Mouse (Mus musculus): ENCODE results near the gene Tmem59. TPM values are rescaled to one million over a fixed set of nuclear protein-coding genes. Genes with fewer than 3 reads are reported as not detected.

Gene Tmem59
- polyA plus RNA-seq, 1 experiment from 2014 or later: 473 TPM

DNA sequence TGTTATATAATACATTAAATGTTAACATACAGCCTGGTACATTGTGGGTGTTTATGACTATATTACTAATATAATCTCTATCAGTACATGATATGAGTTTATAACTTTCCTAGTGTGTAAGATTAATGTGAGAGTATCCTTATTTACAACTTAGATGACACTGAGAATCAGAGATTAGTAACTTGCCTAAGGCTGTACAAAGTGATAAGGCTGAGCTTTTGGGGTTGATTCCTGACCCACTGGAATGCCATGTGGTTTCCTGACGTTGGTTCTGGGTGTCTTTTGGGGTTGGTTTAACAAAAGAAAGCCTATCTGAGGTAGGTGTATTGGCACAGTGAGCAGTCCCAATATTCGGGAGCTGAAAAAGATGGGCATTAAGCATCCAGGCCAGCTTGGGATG, 4.6 kb downstream of the Tmem59 start:
- no peak overlapping the region for H3K4me3 ChIP-seq (ENCODE audit: low read depth, low read length)
- ATAC-seq (ENCODE audit: low FRiP score, low TSS enrichment) (no peak), DNase-seq (ENCODE audit: low spot score) (no peak)
- no peak overlapping the region for H3K4me2 ChIP-seq (replicated peaks; ENCODE audit: low read depth)
- 0 out of 2 replicates have a peak, but pooled peaks cover 2% of the 10 kb centered on the region for H3K4me1 ChIP-seq (replicated peaks; ENCODE audit: control insufficient read depth, insufficient read depth)
- no peaks in the 10 kb centered on the region for H3K9me3 ChIP-seq (ENCODE audit: control insufficient read depth, low read length)
- H3K27ac ChIP-seq (replicated peaks): no peak overlapping the region
- 53% methylated on average over 2 of the region's 2 CpGs for WGBS
- no peak overlapping the region for H3K9ac ChIP-seq (ENCODE audit: low read length)
- no peaks in the 10 kb centered on the region for H3K27me3 ChIP-seq (ENCODE audit: control insufficient read depth, insufficient read depth, low read length)
- peaks cover 7% of the 10 kb centered on the region for H3K36me3 ChIP-seq (ENCODE audit: control insufficient read depth, insufficient read depth, low read length)
- TF ChIP-seq CTCF (IDR thresholded peaks at IDR 0.05; ENCODE audit: low read depth) (no peak), EP300 (optimal IDR thresholded peaks at IDR 0.05) (no peak)

DNA sequence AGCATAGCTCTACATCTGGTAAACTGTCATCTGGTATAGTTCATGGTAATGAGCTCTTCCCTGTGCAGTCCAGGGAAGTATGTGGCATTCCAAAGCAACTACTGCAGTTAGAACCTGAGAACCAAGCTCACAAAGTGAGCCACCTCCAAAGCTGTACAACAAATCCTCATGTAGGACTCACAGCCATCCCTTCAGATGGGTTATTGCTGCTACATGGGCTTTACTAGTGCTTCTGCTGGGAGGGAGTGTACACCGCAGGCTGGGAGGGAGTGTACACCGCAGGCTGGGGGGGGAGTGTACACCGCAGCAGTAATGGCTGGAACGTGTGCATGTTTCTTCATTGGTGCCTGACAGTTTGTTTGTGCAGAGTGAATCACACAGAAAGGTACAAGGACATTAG, 5.0 kb downstream of the Tmem59 start:
- H3K4me1 ChIP-seq (replicated peaks; ENCODE audit: control insufficient read depth, insufficient read depth): 0 out of 2 replicates have a peak, but pooled peaks cover 2% of the 10 kb centered on the region

DNA sequence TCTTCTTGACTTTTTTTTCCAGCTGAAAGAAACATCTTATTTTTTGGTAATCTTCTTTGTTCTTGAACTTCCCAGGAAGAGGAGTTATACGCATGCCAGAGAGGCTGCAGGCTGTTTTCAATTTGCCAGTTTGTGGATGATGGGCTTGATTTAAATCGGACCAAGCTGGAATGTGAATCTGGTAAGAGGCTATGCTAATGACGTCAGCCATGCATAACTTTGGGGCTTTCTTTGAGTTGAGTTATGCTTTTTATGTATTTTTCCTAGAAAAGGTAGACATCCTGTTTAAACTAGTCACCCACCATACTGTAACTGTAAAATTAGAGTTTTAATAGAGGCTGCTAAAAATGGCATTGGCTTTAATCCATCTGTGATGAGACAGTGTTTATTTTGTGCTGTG, 7.5 kb downstream of the Tmem59 start:
- no peaks in the 10 kb centered on the region for H3K4me1 ChIP-seq (replicated peaks; ENCODE audit: control insufficient read depth, insufficient read depth)
- no peak overlapping the region for H3K27ac ChIP-seq (replicated peaks)
- H3K4me3 ChIP-seq (ENCODE audit: low read depth, low read length): no peak overlapping the region
- peaks cover 13% of the 10 kb centered on the region for H3K36me3 ChIP-seq (ENCODE audit: control insufficient read depth, insufficient read depth, low read length)
- no peaks in the 10 kb centered on the region for H3K27me3 ChIP-seq (ENCODE audit: control insufficient read depth, insufficient read depth, low read length)
- H3K4me2 ChIP-seq (replicated peaks; ENCODE audit: low read depth): no peak overlapping the region
- H3K9me3 ChIP-seq (ENCODE audit: control insufficient read depth, low read length): no peaks in the 10 kb centered on the region
- no peak overlapping the region for H3K9ac ChIP-seq (ENCODE audit: low read length)
- WGBS: 64% methylated on average over 3 of the region's 3 CpGs
- TF ChIP-seq EP300 (optimal IDR thresholded peaks at IDR 0.05): no peak
- TF ChIP-seq CTCF (IDR thresholded peaks at IDR 0.05; ENCODE audit: low read depth): no peak
- DNase-seq (ENCODE audit: low spot score): no peak
- no peak for ATAC-seq (ENCODE audit: low FRiP score, low TSS enrichment)

More for the DNA sequence above, 5.0 kb downstream of the Tmem59 start:
- DNase-seq (ENCODE audit: low spot score) (peak; percentile 24), ATAC-seq (ENCODE audit: low FRiP score, low TSS enrichment) (no peak)
- TF ChIP-seq CTCF (IDR thresholded peaks at IDR 0.05; ENCODE audit: low read depth): no peak
- Histone ChIP-seq H3K36me3 (ENCODE audit: control insufficient read depth, insufficient read depth, low read length) (peaks cover 9% of the 10 kb centered on the region), H3K9ac (ENCODE audit: low read length) (no peak overlapping the region), H3K4me3 (ENCODE audit: low read depth, low read length) (no peak overlapping the region), H3K9me3 (ENCODE audit: control insufficient read depth, low read length) (no peaks in the 10 kb centered on the region), H3K27me3 (ENCODE audit: control insufficient read depth, insufficient read depth, low read length) (no peaks in the 10 kb centered on the region), H3K4me2 (replicated peaks; ENCODE audit: low read depth) (no peak overlapping the region), H3K27ac (replicated peaks) (no peak overlapping the region)
- 60% methylated on average over 4 of the region's 4 CpGs for WGBS

DNA sequence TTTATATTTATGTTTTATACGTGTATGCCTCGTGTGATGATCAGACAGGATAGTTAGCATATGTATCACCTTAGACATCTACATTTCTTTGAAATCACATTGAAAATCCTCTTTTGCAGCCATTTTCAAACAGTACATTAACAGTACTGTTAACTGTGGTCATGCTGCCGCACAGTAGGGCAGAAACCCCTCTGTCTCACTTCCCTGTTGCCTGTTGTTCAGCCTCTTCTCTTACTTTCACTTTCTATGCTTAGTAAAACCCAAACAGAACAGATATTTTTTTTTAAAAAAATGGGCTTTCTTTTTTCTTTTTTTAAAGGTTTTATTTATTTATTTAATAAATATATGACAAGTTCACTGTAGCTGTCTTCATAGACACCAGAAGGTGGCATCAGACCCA, 15.6 kb downstream of the Tmem59 start:
- Histone ChIP-seq H3K27me3 (ENCODE audit: control insufficient read depth, insufficient read depth, low read length) (no peaks in the 10 kb centered on the region), H3K36me3 (ENCODE audit: control insufficient read depth, insufficient read depth, low read length) (peaks cover 31% of the 10 kb centered on the region), H3K4me3 (ENCODE audit: low read depth, low read length) (no peak overlapping the region), H3K9me3 (ENCODE audit: control insufficient read depth, low read length) (no peaks in the 10 kb centered on the region), H3K4me2 (replicated peaks; ENCODE audit: low read depth) (no peak overlapping the region), H3K9ac (ENCODE audit: low read length) (no peak overlapping the region), H3K4me1 (replicated peaks; ENCODE audit: control insufficient read depth, insufficient read depth) (no peaks in the 10 kb centered on the region), H3K27ac (replicated peaks) (no peak overlapping the region)
- TF ChIP-seq EP300 (optimal IDR thresholded peaks at IDR 0.05) (no peak), CTCF (IDR thresholded peaks at IDR 0.05; ENCODE audit: low read depth) (peak; percentile 24; the same call in 1 of the 2 replicates)
- no peak for ATAC-seq (ENCODE audit: low FRiP score, low TSS enrichment)
- WGBS: 94% methylated on average over 3 of the region's 3 CpGs
- no peak for DNase-seq (ENCODE audit: low spot score)

DNA sequence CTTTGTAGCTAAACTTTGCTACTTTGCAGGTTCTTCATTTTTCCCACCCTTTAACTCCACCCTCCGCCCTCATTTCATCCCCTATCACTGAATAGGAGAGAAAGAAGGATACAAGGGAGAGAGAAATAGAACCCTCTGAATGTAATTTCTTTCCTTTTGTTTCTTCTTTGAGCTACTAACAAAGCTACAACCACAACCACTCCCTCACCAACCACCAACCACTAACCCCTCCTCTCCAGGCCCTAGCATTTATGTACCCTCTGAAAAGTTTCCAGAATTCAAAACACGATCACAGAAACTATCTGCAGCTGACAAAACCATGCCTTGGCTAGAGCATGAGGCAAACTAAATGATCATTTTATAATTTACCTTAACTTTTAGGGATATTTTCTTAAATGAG, 18.3 kb downstream of the Tmem59 start:
- TF ChIP-seq CTCF (IDR thresholded peaks at IDR 0.05; ENCODE audit: low read depth): no peak
- TF ChIP-seq EP300 (optimal IDR thresholded peaks at IDR 0.05): no peak
- Histone ChIP-seq H3K9ac (ENCODE audit: low read length) (no peak overlapping the region), H3K9me3 (ENCODE audit: control insufficient read depth, low read length) (no peaks in the 10 kb centered on the region), H3K4me2 (replicated peaks; ENCODE audit: low read depth) (no peak overlapping the region), H3K36me3 (ENCODE audit: control insufficient read depth, insufficient read depth, low read length) (peaks cover 39% of the 10 kb centered on the region), H3K4me3 (ENCODE audit: low read depth, low read length) (no peak overlapping the region), H3K4me1 (replicated peaks; ENCODE audit: control insufficient read depth, insufficient read depth) (no peaks in the 10 kb centered on the region), H3K27me3 (ENCODE audit: control insufficient read depth, insufficient read depth, low read length) (no peaks in the 10 kb centered on the region), H3K27ac (replicated peaks) (no peak overlapping the region)
- no peak for DNase-seq (ENCODE audit: low spot score)
- 93% methylated on average over 2 of the region's 2 CpGs for WGBS
- ATAC-seq (ENCODE audit: low FRiP score, low TSS enrichment): no peak

DNA sequence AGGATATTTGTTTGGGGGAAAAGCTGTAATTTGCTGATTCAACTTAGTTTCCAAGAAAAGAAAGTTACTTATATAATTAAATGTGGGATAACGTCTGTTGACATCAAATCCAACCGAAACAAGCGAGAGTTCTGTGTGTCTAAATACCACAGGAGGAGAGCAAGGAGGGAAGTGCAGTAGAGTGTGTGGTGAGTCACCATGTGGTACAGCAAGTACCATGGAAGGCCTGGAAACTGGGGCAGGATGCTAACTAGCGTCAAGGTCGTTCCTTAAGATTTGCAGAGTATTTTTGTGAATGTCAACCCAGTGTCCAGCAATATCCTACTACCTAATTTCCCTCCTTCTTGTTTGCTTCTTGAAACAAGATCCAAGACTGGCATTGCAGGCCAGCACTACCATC, 19.9 kb downstream of the Tmem59 start:
- ATAC-seq (ENCODE audit: low FRiP score, low TSS enrichment) (no peak), DNase-seq (ENCODE audit: low spot score) (no peak)
- TF ChIP-seq EP300 (optimal IDR thresholded peaks at IDR 0.05) (no peak), CTCF (IDR thresholded peaks at IDR 0.05; ENCODE audit: low read depth) (no peak)
- Histone ChIP-seq H3K27me3 (ENCODE audit: control insufficient read depth, insufficient read depth, low read length) (no peaks in the 10 kb centered on the region), H3K4me2 (replicated peaks; ENCODE audit: low read depth) (no peak overlapping the region), H3K9ac (ENCODE audit: low read length) (no peak overlapping the region), H3K36me3 (ENCODE audit: control insufficient read depth, insufficient read depth, low read length) (peaks cover 38% of the 10 kb centered on the region), H3K27ac (replicated peaks) (no peak overlapping the region), H3K4me3 (ENCODE audit: low read depth, low read length) (no peak overlapping the region), H3K4me1 (replicated peaks; ENCODE audit: control insufficient read depth, insufficient read depth) (no peaks in the 10 kb centered on the region), H3K9me3 (ENCODE audit: control insufficient read depth, low read length) (no peaks in the 10 kb centered on the region)
- 95% methylated on average over 5 of the region's 5 CpGs for WGBS
